Mouse (Mus musculus) gastrocnemius, postnatal 14 days (tissue): ENCODE data around the gene Tmem269. TPM values are rescaled to one million over a fixed set of nuclear protein-coding genes. Genes with fewer than 3 reads are reported as not detected.

Source experiments
- DNase-seq: peaks from one replicate; pipeline ENCODE4 v3.0.0; 2021; ENCODE audit warnings: mixed read lengths
- intact Hi-C: fragments of 180-260 bp; cut with DNase I; formaldehyde crosslinking; loops from one replicate; pipeline ENCODE4 v1.15.1; 2025; ENCODE audit warnings: low total_unique reads
- total RNA-seq, 2 experiments: library from RNA; stranded (reverse); gene quantifications; 2 replicates each; pipeline ENCODE4 v1.2.3; 2021

Gene Tmem269
- total RNA-seq, 2 experiments from 2014 or later = not detected

GRCm38 (mm10) chr4:119189864-119190263, 28.2 kb downstream of the Tmem269 start, which contains the start of gene Ermap:
Gene Ermap, minus strand, starts transcription at chr4:119190011.
- no peak for DNase-seq
- intact Hi-C loops = no loop called here

GRCm38 (mm10) chr4:119189392-119189791, 28.6 kb downstream of the Tmem269 start:
- intact Hi-C loops = no loop called here
- no peak for DNase-seq

- no peak for DNase-seq
- intact Hi-C loops = no loop called here
Observed at GRCm38 (mm10) chr4:119188060-119188785, 29.8 kb downstream of the Tmem269 start.

- intact Hi-C loops = no loop called here
- DNase-seq = no peak
Observed at GRCm38 (mm10) chr4:119185771-119186170, 32.2 kb downstream of the Tmem269 start.

- no peak for DNase-seq
- intact Hi-C loops = no loop called here
Observed at GRCm38 (mm10) chr4:119183525-119183924, 34.5 kb downstream of the Tmem269 start.

- DNase-seq = no peak
- intact Hi-C loops = no loop called here
Observed at GRCm38 (mm10) chr4:119181456-119181855, 36.6 kb downstream of the Tmem269 start.

GRCm38 (mm10) chr4:119180133-119180707, 37.8 kb downstream of the Tmem269 start:
- DNase-seq = no peak
- intact Hi-C loops = no loop called here

- DNase-seq = no peak
- intact Hi-C loops = no loop called here
Observed at GRCm38 (mm10) chr4:119178331-119178730, 39.7 kb downstream of the Tmem269 start.

GRCm38 (mm10) chr4:119177702-119178101, 40.3 kb downstream of the Tmem269 start:
- intact Hi-C loops = no loop called here

GRCm38 (mm10) chr4:119173851-119174453, 44.1 kb downstream of the Tmem269 start, which contains the start of gene Zfp691:
Gene Zfp691, minus strand, starts transcription at chr4:119174195.
- intact Hi-C loops = no loop called here
- peak; percentile 93 for DNase-seq

More at GRCm38 (mm10) chr4:119177702-119178101, 40.3 kb downstream of the Tmem269 start:
- no peak for DNase-seq

- intact Hi-C loops = no loop called here
- no peak for DNase-seq
Observed at GRCm38 (mm10) chr4:119172919-119173650, 44.9 kb downstream of the Tmem269 start.

- DNase-seq = peak; percentile 73
Observed at GRCm38 (mm10) chr4:119167663-119168062, 50.4 kb downstream of the Tmem269 start.

GRCm38 (mm10) chr4:119167068-119167467, 50.9 kb downstream of the Tmem269 start:
- intact Hi-C loops = loop anchor here (2.0 to 5.0 kb wide), 2 partner anchors 40 to 162 kb away; no protein-coding TSS in a partner anchor
- no peak for DNase-seq

More at GRCm38 (mm10) chr4:119167663-119168062, 50.4 kb downstream of the Tmem269 start:
- intact Hi-C loops = loop anchor here (2.0 to 5.0 kb wide), 2 partner anchors 40 to 163 kb away; no protein-coding TSS in a partner anchor

GRCm38 (mm10) chr4:119165916-119166315, 52.1 kb downstream of the Tmem269 start:
- no peak for DNase-seq
- intact Hi-C loops = loop anchor here (2.0 to 5.0 kb wide), 2 partner anchors 41 to 161 kb away; no protein-coding TSS in a partner anchor

GRCm38 (mm10) chr4:119162990-119163389, 55.0 kb downstream of the Tmem269 start:
- intact Hi-C loops = no loop called here
- no peak for DNase-seq

GRCm38 (mm10) chr4:119161358-119161757, 56.7 kb downstream of the Tmem269 start:
- intact Hi-C loops = no loop called here

GRCm38 (mm10) chr4:119157891-119158290, 60.1 kb downstream of the Tmem269 start:
- DNase-seq = no peak
- intact Hi-C loops = no loop called here

More at GRCm38 (mm10) chr4:119161358-119161757, 56.7 kb downstream of the Tmem269 start:
- DNase-seq = no peak

GRCm38 (mm10) chr4:119157186-119157585, 60.8 kb downstream of the Tmem269 start:
- intact Hi-C loops = no loop called here

More at GRCm38 (mm10) chr4:119157186-119157585, 60.8 kb downstream of the Tmem269 start:
- peak; percentile 48 for DNase-seq
